Mouse (Mus musculus) mouse embryonic stem cell (cell line): Measurements from ENCODE around the gene Nlrc3.

ENCODE experiments used
- in situ Hi-C, 2 experiments: fragments of 300-500 bp; cut with MboI; formaldehyde crosslinking; loops; 1 replicate in 1 of 2; 3 replicates in 1 of 2; pipeline ENCODE4 v1.14.3; 2019 to 2020; ENCODE audit warnings: low sequenced_read_pairs in 2 of 2, low pct_unique_long_range_greater_than_20kb in 1 of 2, mixed read lengths in 1 of 2; ENCODE audit not compliant: unreplicated experiment in 1 of 2

Nlrc3 gene

DNA sequence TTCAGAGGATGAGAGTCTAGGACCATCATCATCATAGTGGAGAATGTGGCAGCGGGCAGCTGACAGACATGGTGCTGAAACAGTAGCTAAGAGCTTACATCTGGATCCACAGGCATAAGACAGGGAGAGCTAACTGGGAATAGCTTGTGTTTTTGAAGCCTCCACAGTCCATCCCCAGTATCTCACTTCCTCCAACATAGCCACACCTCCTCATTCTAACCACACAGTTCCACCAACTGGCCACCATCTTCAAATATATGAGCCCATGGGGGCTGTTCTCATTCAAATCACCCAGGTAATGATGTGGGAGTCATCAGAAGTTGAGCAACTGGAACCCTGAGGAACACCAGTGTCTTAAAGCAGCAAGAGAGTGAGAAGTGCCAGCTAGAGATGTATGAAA is 25.3 kb downstream of the Nlrc3 start:
- in situ Hi-C loops, result no loop called here

DNA sequence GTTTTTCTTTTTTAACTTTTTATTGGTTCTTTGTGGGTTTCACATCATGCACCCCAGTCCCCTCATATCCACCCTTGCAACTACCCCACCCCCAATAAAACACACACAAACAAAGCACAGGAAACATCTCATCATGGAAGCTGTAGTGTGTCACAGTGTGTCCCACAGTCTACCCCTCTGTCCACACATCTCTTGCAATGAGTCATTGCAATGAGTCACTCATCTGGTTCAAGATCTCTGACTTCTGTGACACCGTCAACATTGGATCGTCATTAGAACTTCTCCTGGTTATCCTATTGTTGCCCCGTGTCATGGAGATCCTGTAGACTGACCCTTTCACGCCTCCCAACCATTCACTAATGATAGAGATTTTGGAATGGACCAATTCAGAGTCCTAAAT is 41.7 kb downstream of the Nlrc3 start:
- in situ Hi-C loops, result no loop called here

DNA sequence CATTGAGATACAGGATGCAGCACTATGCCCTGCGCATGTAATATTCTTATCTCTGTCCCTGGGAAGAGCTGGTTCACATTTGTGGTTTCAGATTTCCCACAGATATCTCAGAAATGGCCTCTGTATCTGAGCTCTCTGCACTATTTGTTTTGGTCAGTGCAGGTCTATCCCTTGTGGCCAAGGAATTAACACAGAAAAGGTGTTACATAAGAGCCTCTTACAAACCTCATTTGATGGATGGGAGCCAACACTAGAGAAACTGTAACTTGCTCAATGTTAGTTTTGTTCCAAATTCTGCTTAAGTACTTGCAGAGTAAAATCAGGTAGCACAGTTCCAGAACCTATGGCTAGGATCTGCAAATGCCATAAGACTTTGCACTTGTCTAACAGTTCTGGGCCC is 42.3 kb downstream of the Nlrc3 start:
- in situ Hi-C loops, result no loop called here

DNA sequence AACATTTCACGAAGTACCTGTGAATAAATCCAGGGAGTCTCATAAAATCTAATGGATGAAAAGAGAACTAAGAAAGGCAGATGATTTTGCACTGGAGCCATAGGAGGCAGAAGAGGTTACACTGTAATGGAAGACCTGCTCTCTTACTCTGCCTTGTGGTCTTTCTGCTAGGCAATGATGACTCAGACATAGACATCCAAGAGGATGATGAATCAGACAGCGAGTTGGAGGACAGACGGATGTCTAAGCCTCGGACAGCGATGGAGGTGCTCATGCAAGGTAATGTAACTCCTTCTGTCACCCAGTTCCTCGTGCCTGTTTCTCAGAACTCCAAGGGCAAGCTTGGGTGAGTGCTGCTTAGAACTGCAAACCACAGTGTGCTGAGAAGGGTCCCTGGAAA is 42.9 kb downstream of the Nlrc3 start:
- in situ Hi-C loops, result no loop called here

DNA sequence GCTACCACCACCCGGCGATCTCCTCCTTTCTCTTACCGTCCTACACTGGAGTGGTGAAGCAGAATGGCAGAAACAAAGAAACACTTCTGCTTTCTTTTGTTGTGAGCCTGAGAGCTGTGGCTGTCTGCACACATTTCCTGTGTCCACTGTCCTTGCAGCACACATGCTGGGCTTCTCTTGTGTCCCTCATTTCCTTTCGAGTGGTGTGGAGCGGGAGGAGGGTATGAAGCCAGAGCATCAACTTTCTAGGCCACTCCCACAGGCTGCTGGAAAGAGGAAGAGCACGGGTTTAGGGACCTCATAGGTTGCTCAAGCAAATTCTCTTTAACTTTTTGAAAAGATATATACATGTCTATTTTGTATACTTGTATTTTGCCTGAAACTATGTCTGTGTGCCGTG is 47.3 kb downstream of the Nlrc3 start:
- in situ Hi-C loops, result no loop called here

DNA sequence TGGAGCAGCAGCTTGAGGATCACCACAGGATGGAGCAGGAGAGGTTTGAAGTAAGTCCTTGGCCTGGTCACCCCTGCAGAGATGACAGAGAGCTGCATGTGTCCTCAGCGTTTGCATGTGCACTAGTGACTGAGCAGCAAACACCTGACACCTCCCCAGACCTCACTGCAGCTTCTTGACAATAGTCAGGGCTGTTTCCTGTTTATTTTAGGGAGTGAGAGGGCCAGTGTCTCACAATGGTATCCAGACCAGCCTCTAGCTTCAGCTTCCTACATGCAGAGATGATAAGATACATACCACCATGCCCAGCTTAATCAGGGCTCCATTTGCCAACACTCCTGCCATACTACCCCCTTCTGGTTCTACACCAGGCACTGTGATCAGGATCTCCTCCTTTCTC is 47.9 kb downstream of the Nlrc3 start:
- in situ Hi-C loops, result no loop called here

DNA sequence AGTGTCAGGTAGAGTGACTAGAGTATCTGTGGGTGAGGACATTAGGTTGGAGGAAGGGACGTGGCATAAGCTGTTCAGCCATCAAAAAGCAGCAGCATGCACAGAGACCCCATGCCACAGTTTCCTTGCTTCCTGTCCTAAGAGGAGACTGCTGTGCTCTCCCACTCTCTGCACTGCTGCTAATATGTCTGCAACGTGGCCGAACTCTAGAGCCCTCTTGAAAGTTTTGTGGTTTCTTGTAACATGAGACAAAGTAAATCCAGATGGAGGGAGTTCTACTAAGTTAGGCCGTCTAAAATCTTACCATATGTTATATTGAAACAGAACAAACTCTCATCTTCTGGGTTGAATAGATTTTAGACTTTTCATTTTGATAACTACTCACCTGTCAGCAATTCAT is 52.5 kb downstream of the Nlrc3 start:
- in situ Hi-C loops, result no loop called here

DNA sequence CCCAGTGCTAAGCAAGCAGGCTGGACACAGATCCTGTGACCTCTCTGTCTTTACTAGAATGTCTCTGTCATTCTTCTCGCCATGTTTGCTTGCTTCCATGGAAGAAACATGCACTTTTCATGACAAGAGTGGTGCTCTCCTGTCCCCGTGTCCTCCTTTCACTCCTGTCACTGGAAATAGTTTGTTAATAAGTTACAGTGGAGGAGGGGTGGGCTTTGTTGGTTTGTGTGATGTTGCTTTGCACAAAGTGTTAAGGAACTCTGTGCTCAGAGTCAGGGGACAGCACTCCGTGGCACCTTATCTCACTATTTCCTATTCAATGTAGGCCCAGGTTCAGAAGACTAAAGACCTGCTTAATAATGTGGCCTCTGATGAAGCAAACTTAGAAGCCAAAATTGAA is 52.9 kb downstream of the Nlrc3 start:
- in situ Hi-C loops, result no loop called here

DNA sequence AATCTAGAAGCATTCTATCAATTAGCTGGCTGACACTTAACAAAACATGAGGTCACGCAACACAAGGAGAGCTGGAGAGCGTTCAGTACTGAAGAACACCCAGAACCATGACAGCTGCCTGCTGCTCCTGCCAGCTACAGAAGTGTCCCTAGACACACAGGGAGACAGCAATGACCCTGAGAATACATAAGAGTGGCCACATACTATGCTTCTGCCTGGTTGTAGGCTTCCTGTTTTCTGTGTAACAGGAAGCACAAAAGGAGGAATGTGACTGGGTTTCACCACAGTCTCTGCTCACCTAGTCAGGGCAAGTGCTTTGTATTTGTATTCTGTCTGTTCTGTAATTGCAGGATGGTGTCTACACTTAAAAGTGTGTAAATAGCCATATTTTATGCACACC is 55.7 kb downstream of the Nlrc3 start:
- in situ Hi-C loops, result no loop called here

DNA sequence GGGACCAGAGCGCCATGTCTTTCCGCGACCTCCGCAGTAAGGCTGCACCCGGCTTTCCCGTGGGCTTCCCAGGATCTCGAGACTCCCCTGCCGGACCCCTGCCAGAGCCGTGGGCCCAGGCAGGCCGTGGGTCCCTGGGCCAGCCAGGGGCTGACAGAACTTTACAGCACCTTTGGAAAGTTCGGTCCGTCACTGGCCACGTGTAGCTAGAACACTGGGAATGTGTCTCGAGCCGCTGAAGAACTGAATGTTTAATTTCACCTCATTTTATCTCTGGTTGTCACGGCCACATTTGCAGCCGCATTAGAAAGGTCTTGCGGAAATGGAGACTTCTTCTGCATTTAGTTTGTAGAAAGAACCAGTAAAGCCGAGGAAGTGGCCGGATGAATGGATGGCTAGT is 67.3 kb downstream of the Nlrc3 start:
- in situ Hi-C loops, result no loop called here

DNA sequence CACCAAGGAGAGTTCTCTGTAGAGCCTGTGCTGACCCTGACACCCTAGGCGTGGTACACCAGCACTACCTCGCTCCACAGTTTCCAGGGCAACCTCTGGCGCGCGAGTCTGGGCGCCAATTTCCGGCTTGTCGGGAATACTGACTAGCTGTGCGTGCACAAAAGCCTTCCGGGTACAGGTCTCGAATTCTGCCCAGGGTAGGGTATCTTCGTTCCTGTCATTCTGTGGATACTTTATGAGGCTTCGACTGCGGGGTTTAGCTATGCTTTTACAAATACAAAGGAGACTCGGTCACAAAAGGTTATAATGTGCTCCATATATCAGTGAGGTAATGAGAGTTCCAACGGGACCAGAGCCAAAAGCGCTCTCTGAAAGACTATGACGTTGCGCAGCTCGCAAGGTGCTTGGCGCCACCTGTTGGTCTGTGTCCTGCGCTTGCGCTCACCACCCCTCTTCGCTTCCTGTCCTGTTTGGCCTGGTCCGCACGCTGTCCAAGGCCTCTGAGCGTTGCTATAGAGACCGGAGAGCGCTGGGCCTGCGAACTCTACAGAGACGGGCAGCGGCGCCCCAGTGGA is 67.8 kb downstream of the Nlrc3 start, which contains the start of the genes 1700037C18Rik and Cluap1:
Gene 1700037C18Rik (minus strand): TSS at position 153 of the 575 bp plus-strand sequence.
Gene Cluap1 (plus strand): TSS at position 265 of the 575 bp plus-strand sequence.
- in situ Hi-C loops, result no loop called here

DNA sequence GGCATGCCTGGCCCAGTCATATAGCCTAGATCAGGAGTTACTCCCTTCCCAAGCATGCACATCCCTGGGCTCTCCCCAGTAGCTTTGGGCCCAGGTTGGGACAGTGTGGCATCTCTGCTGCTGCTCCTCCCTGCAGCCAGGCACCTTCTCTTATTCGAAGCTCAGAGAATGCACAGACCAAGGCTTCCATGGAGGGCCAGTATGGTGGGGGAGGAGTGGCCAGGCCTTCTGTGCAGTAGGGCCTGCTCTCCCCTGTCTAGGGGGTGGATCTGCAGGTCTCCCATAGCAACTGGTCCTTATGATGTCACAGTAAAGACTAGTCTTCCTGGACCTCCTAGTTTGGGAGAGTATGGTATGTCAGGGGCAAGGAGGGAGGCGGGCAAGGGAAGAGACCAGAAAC is 69.0 kb downstream of the Nlrc3 start:
- in situ Hi-C loops, result no loop called here

DNA sequence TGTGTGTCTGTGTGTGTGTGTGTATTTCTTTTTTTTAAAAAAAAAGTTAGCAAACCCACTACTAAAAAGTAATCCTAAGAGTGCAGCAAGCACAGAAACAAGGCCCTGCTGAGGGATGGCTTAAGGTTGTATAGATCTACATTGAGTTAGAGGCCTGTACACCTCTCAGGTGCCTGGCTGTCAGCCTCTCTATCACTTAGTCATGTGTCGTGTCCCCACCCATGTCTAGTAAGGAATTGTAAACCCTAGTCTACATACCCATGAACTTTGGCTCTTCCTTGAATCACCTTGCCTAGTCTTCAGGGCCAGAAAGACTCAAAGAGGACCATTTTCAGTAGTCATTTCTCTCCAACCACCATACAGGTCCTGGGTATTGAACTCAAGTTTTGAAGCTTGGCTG is 79.9 kb downstream of the Nlrc3 start:
- in situ Hi-C loops, result no loop called here

DNA sequence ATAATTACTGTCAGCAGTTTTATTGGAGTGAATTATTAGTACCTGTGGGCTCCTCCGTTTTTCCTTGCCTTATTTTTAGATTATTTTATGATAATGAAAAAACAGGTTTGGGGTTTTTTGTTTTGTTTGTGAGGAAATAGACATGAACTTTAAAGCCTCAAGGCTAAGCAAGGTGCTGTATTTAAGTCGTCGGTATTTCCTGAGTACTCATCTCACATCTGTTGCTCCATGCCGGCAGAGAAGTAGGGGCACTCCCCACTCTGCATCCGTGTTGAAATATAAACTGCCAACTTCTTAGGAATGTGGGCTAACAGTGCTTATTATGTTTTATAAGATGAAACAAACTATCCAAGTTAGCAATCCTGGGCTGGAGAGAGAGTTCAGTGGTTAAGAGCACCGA is 80.4 kb downstream of the Nlrc3 start:
- in situ Hi-C loops, result no loop called here

DNA sequence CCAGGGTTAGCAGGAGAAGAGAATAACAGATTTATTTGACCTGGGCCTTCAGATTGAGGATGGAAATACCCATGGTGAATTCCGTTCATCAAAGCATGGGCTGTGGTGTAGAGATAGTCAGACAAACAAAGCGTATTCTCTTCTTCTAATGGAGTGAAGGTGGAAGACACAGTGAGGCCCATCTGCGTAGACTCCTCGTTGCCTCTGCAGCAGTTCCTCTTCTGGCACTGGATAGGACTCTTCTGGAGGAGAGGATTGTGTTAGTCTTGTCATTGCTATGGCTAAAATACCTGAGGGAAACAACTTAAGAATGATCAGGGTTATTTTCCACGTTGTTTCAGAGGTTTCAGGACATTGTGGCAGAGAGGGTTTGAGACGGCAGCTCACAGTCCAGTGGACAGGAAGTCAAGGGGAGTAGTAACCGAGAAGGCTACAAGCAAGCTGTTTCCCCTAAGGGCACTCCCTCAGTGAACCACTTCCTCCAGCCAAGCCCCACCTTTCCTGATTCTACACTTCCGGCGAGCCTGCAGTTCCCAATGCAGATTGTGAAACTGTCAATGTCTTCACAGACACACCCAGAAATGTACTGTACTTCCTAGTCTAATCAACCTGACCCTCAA is 81.1 kb downstream of the Nlrc3 start:
- in situ Hi-C loops, result no loop called here
